Mouse (Mus musculus) kidney, postnatal 14 days (tissue): ENCODE measurements around the gene Cacna2d2.

Source experiments
- DNase-seq: peaks from one replicate; pipeline ENCODE4 v3.0.0; 2022; ENCODE audit warnings: mixed read lengths

The Cacna2d2 gene

DNA sequence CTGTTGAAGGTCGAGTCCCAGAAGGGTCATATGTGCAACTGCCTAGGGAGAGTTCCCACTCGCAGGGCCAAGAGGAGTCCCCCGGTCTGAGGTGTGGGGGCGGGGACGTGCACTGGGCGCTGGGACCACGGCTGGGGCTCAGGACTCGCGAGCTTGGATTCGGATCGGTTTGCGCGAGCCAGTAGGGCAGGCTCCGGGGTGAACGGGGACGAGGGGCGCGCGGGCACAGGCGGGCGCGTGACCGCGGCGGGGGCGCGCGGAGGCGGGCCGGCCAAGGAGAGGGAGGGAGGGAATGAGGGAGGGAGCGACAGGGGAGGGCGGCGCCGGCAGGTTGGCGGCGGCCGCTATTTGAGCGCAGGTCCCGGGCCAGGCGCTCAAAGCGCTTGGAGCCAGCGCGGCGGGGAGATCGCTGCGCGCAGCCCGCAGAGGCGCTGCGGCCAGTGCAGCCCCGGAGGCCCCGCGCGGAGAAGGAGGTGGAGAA, at the start of gene Cacna2d2:
Gene Cacna2d2, plus strand, starts transcription at position 122 of the 481 bp plus-strand sequence.
- DNase-seq, result peak; percentile 70

- DNase-seq, result no peak
Observed at GRCm38 (mm10) chr9:107354826-107355225, 44.6 kb upstream of the Cacna2d2 start.

DNA sequence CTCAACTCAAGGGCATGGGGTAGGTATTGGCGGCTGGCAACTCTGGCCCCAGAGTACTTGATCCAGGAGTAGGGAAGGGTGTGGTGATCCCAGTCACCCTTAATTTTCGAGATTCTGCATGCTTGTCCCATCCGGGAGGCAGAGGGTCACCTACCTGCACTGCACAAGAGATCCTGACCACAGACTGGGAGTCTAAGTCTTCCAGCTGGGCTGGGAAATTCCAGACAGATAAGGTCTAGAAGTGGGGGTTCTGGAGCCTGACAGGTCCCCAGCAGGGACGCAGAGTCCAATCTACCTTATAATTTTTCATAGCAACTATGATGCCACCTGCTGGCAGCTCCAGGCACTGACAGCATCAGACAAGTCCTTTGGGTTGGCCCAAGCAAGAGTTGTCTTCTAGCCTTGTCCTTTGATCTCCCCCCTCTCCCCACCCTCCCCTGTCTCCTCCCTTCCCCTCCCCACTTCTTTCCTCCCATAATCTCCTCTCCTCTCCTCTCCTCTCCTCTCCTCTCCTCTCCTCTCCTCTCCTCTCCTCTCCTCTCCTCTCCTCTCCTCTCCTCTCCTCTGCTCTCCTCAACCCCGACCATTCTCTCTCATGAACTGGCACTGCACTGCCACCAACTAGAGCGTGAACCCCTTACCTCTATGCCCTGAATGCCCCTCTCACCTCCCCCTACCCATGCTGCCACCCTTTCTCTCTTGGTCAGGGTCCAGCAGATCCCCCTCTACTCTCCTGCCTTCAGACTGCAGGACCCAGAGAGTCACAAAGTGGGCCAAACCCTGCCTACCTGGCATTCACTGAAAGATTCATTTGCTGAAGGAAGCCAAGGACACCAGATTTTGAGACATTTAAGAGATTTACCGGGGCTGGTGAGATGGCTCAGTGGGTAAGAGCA, 43.3 kb upstream of the Cacna2d2 start:
- DNase-seq, result peak; percentile 76

DNA sequence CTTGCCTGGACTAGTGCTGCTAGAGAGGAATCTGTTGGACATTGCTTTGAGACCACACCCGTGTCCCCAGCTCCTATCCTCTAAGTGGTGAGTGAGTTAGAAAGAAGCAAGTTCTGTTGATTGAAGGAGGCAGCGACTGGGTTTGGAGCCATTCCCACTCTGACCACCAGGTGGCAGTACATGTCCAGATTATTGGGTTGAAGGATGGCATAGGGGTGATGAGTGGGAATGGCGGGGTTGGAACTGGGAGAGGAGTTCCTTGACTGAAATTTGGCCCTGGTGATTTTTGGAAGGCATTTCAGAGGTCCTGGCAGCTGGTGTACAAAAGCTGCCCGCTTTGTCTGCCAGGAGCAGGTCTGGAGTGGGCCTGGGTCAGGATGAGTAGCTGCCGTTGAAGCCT, 41.8 kb upstream of the Cacna2d2 start:
- peak; percentile 72 for DNase-seq

DNA sequence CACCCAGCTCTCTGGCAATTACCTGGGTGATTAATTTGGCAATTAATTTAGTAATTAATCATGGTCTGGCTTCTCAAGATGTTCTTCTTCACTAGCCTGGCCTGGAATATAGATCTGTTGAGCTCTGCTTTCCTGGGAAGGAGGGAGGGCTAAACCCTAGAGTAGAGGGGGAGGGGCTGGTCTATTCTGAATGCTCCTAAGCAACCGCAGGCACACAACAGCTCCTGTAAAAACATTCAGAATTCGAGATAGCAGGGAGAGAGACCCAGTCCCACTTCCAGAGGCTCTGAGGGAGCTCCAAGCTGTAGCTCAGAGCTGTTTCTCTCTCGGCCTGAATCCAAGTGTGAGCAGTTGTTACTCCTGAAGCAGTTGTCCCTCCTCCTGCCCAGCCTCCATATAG, 38.4 kb upstream of the Cacna2d2 start:
- DNase-seq, result no peak

GRCm38 (mm10) chr9:107366644-107367043, 32.8 kb upstream of the Cacna2d2 start:
- DNase-seq, result peak; percentile 62

DNA sequence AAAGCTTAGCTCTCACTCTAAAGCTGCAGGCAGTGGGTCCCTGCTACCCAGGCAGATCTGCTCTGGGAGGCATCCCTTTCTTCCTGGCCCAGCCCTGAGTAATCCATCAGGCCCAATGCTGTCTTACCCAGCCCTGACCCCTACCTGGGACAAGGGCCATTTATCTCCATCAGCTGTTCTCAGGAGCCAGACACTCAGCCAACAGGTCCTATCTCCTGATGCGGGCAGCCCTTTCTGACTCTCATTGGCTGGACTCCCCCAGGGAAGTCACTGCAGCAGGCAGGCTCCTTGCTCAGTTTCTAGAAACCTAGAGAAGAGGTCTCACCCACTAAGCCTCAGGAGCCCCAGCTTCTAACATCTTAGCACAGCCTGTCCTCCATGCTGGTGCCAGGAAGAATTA, 31.1 kb upstream of the Cacna2d2 start:
- no peak for DNase-seq

DNA sequence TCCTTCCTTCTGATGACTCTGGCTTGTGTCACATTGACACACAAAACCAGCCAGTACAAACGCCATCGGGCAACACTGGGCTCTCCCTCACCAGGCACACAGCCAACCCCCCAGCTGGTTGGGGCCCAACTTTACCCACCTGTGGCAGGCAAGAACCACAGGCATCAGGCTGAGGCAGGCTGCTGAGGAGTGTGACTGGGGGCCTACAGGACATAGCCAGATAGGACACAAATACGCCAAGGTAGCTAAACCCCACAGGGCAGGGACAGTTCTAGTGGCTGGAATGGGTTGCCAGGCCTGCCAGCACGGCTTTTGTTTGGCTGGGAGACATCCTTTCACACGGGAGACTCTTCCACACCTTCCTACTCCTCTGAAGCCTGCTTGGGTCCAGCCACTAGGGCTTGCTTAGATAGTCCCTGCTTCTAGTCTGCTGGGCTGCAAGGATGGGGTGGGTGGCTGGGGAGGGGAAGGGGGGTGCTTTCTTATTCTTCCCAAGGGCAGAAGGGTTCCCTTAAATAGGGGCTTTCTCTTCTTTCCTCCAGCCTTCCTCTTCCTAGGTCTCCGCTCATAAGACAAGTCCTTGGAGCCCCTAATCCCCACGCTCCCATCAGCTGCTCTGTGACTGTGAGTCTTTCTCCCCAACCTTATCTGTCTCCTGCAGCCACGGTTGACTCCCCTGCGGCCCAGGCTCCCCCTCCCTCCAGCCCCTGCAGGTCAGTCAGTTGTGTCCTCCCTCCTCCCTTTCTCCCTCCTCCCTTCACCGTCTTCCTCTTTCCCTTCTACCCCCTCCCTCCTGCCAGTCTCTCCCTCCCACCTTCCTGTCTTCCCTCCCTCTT, 29.9 kb upstream of the Cacna2d2 start:
- DNase-seq, result no peak

DNA sequence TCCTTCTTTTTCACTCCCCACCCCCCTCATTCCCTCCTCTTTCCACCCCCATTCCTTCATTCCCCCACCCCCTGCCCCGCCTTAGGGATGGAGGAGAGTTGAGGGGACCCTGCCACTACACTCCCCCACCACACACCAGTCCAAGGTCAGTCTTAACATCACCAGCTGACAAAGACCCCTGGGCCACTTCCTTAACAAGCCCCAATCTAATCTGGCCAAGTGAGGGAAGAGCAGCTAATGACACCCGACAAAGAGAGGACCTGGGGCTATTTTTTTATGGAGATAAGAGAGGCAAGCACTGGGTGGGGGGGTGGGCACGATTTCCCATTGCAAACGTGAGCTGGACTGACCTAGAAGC, 29.3 kb upstream of the Cacna2d2 start:
- DNase-seq, result no peak

GRCm38 (mm10) chr9:107372441-107372840, 27.0 kb upstream of the Cacna2d2 start:
- no peak for DNase-seq

GRCm38 (mm10) chr9:107374623-107375022, 24.8 kb upstream of the Cacna2d2 start:
- no peak for DNase-seq

GRCm38 (mm10) chr9:107375451-107375850, 24.0 kb upstream of the Cacna2d2 start:
- DNase-seq, result no peak

- peak; percentile 19 for DNase-seq
Observed at GRCm38 (mm10) chr9:107377961-107378512, 21.4 kb upstream of the Cacna2d2 start.

GRCm38 (mm10) chr9:107381723-107382122, 17.7 kb upstream of the Cacna2d2 start:
- DNase-seq, result peak; percentile 42

GRCm38 (mm10) chr9:107384396-107384795, 15.0 kb upstream of the Cacna2d2 start:
- DNase-seq, result no peak

GRCm38 (mm10) chr9:107386722-107387121, 12.7 kb upstream of the Cacna2d2 start:
- DNase-seq, result peak; percentile 38

DNA sequence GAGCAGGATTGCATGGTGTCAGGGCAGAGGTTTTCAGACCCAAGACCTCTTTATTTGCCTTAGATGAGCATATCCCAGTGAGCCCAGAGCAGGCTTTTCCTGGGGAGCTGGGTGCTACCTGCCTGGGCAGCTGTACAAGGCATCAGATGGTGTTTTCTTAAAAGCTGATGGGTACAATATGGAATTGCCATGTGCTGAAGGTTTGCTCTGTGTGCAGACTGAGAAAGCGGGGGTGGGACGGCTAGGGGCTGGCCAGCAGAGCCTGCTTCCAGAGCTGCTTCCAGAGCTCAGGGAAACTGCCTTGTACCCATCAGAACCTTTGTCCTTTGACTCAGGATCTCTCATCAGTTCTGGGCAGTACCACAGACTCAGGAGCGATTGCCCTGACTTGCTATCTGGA, 11.7 kb upstream of the Cacna2d2 start:
- no peak for DNase-seq

DNA sequence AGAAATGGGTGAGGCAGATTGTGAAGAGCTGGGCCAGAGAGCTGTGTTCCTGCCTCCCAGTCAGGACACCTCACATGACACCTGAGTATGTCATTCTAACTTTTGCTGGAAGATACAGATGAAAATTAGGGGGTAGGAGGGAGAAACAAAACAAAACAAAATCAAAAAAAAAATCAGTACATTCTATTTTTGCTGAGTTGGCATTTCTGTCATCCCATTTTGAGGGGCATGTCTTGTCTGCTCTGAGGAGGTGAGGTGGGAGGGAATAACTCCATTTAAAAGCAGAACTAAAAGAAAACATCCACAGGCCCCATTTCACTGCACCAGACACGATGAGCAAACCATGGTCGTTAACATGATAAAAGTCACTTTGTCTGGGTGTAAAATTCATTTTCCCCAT, 11.1 kb upstream of the Cacna2d2 start:
- no peak for DNase-seq

DNA sequence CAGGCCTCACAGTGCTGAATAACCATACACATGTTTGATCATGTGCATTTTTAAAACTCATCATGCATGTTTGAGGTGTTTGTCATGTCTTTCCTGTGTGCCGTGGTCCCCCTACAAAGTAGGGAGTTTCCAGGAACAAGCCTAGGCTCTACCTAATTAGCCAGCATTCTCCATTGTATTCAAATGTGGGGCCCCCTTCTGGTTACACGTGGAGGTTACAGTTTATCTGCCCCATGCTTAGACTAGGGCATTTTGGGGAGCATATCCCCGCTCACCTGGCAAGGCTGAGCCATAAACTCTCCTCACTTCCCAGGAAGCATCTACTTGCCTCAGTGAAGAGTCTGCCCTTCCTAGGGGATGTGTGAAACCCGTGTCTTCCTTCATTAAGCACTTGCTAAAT, 3.0 kb upstream of the Cacna2d2 start:
- no peak for DNase-seq

DNA sequence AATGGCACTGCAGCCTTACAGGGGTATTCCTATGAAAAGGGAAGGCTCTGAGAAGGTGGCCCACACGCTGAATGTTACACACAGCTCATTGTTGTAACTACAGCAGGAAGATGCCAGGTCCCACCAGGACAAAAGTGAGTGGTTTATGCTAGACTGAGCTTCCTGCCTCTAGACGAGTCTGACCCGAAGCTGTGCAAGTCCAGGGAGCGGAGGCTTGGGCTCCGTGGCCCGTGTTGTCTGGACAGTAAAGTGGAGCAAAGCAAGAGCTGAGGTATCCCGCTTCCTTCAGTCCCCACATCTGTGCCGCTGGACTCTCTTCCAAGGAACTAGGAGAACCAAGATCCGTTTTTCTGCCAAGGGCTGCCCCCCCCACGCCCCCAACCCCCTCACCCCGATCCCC, 444 bp upstream of the Cacna2d2 start:
- no peak for DNase-seq

- DNase-seq, result no peak
Observed at GRCm38 (mm10) chr9:107400060-107400511, 674 bp downstream of the Cacna2d2 start.

GRCm38 (mm10) chr9:107400666-107401285, 1.4 kb downstream of the Cacna2d2 start:
- DNase-seq, result no peak

DNA sequence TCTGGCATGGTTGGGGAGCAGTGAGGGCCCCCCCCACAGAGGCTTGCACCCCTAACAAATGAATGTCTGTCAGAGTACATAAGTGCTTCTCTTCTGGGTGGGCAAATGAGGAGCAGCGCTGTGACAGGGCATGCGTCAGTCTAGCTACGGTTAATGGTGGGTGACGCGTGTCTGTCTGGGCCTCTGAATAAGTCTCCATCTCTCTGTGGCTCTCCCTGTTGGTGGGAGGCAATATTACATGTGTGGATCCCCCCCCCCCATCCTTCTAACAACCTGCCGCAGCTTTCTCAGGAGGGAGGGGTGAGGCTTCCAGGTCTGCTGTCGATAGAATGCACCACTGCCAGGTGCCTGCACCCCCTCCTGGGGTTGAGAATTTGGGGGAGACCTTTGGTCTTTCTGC, 3.7 kb downstream of the Cacna2d2 start:
- DNase-seq, result no peak
